Mouse (Mus musculus) liver, embryonic 11.5 days (tissue): Measurements from ENCODE around the gene Etv2. TPM values are rescaled to one million over a fixed set of nuclear protein-coding genes. Genes with fewer than 3 reads are reported as not detected.
A peak's percentile ranks its signal among the peaks of the same experiment; 100 is the strongest.

Source experiments
- ATAC-seq: fragments of 200-750 bp; cut with Nextera tagmentation; replicated peaks from 2 replicates; pipeline ENCODE4 v1.8.0; 2017; ENCODE audit warnings: moderate number of reproducible peaks, mild to moderate bottlenecking, moderate TSS enrichment, moderate library complexity; ENCODE audit not compliant: low FRiP score
- DNase-seq: peaks from one replicate; pipeline ENCODE4 v3.0.0-alpha.2; 2017; ENCODE audit warnings: low spot score
- H3K27ac ChIP-seq: fragments of 300-500 bp; sonication (generic); 2 replicates; pipeline ENCODE4 v1.5.1; 2014; ENCODE audit warnings: mild to moderate bottlenecking, low read depth, low read length, control low read depth
- H3K27me3 ChIP-seq: fragments of 300-500 bp; sonication (generic); replicated peaks from 2 replicates; pipeline ENCODE4 v1.6.1; 2014; ENCODE audit warnings: low read length, mixed read lengths; ENCODE audit not compliant: control insufficient read depth, insufficient read depth
- H3K36me3 ChIP-seq: fragments of 300-500 bp; sonication (generic); 2 replicates; pipeline ENCODE4 v1.6.1; 2014; ENCODE audit warnings: mild to moderate bottlenecking, low read length, moderate library complexity, mixed read lengths; ENCODE audit not compliant: control insufficient read depth, insufficient read depth
- H3K4me1 ChIP-seq: fragments of 300-500 bp; sonication (generic); replicated peaks from 2 replicates; pipeline ENCODE4 v1.6.1; 2014; ENCODE audit warnings: low read length, mixed read lengths; ENCODE audit not compliant: control insufficient read depth, insufficient read depth
- H3K4me2 ChIP-seq: fragments of 300-500 bp; sonication (generic); 2 replicates; pipeline ENCODE4 v1.6.1; 2014; ENCODE audit warnings: mild to moderate bottlenecking, control low read depth, moderate library complexity
- H3K4me3 ChIP-seq: fragments of 300-500 bp; sonication (generic); 2 replicates; pipeline ENCODE4 v1.5.1; 2014; ENCODE audit warnings: low read depth, low read length, control low read depth
- H3K9ac ChIP-seq: fragments of 300-500 bp; sonication (generic); 2 replicates; pipeline ENCODE4 v1.6.1; 2014; ENCODE audit warnings: low read depth, low read length, control low read depth
- H3K9me3 ChIP-seq: fragments of 300-500 bp; sonication (generic); 2 replicates; pipeline ENCODE4 v1.6.1; 2016; ENCODE audit warnings: low read length, inconsistent platforms, mixed read lengths; ENCODE audit not compliant: control insufficient read depth
- WGBS: fragments of 180-500 bp; shearing (Covaris S2); extraction: QIAGEN DNeasy Blood & Tissue Kit; methylation state at CpG from one replicate; pipeline ENCODE4 v1.1.7; 2014; 5-methylcytosine and 5-hydroxymethylcytosine counted together
- polyA plus RNA-seq: library from polyadenylated mRNA; unstranded; fragments of >200 nt; fragmentation: Nextera tagmentation; extraction: Ambion mirVana; gene quantifications from 2 replicates; pipeline ENCODE4 v1.2.1, GENCODE M21; 2014

The Etv2 gene
- polyA plus RNA-seq, 1 experiment from 2014 or later = 0.16 TPM

- Histone ChIP-seq H3K4me3 (no peak overlapping the region), H3K27me3 (no peaks in the 10 kb centered on the region), H3K9ac (no peak overlapping the region), H3K4me2 (no peak overlapping the region), H3K27ac (no peak overlapping the region), H3K4me1 (peaks cover 7% of the 10 kb centered on the region), H3K9me3 (no peaks in the 10 kb centered on the region), H3K36me3 (no peaks in the 10 kb centered on the region)
- no peak for DNase-seq
- WGBS = 66% methylated on average over 3 of the region's 4 CpGs
- ATAC-seq = no peak
Measured at GRCm38 (mm10) chr7:30594510-30595024, 41.1 kb downstream of the Etv2 start.

- H3K27ac ChIP-seq = no peak overlapping the region
- no peak overlapping the region for H3K9ac ChIP-seq
- no peak for ATAC-seq
- H3K36me3 ChIP-seq = no peaks in the 10 kb centered on the region
- DNase-seq = no peak
- no peaks in the 10 kb centered on the region for H3K9me3 ChIP-seq
- H3K4me3 ChIP-seq = no peak overlapping the region
- H3K4me2 ChIP-seq = no peak overlapping the region
- WGBS = 63% methylated on average over 10 of the region's 10 CpGs
- no peaks in the 10 kb centered on the region for H3K27me3 ChIP-seq
- peaks cover 6% of the 10 kb centered on the region for H3K4me1 ChIP-seq
Measured at GRCm38 (mm10) chr7:30593579-30594509, 41.8 kb downstream of the Etv2 start.

GRCm38 (mm10) chr7:30592772-30593423, 42.8 kb downstream of the Etv2 start:
- no peaks in the 10 kb centered on the region for H3K36me3 ChIP-seq
- H3K9ac ChIP-seq = no peak overlapping the region
- DNase-seq (no peak), ATAC-seq (no peak)
- H3K27me3 ChIP-seq = no peaks in the 10 kb centered on the region
- H3K9me3 ChIP-seq = no peaks in the 10 kb centered on the region
- no peak overlapping the region for H3K4me2 ChIP-seq
- no peak overlapping the region for H3K4me3 ChIP-seq
- WGBS = 48% methylated on average over 5 of the region's 5 CpGs
- peaks cover 6% of the 10 kb centered on the region for H3K4me1 ChIP-seq
- H3K27ac ChIP-seq = no peak overlapping the region

- Histone ChIP-seq H3K36me3 (peaks cover 5% of the 10 kb centered on the region; the same call in 1 of the 2 replicates), H3K27ac (no peak overlapping the region), H3K27me3 (no peaks in the 10 kb centered on the region), H3K4me3 (no peak overlapping the region), H3K4me1 (peaks cover 11% of the 10 kb centered on the region), H3K4me2 (no peak overlapping the region), H3K9me3 (no peaks in the 10 kb centered on the region), H3K9ac (no peak overlapping the region)
- 64% methylated on average over 4 of the region's 4 CpGs for WGBS
- no peak for DNase-seq
- ATAC-seq = no peak
Measured at GRCm38 (mm10) chr7:30591605-30591951, 44.1 kb downstream of the Etv2 start.

GRCm38 (mm10) chr7:30590927-30591604, 44.6 kb downstream of the Etv2 start:
- Histone ChIP-seq H3K4me2 (no peak overlapping the region), H3K9ac (no peak overlapping the region), H3K4me1 (peaks cover 11% of the 10 kb centered on the region)

DNA sequence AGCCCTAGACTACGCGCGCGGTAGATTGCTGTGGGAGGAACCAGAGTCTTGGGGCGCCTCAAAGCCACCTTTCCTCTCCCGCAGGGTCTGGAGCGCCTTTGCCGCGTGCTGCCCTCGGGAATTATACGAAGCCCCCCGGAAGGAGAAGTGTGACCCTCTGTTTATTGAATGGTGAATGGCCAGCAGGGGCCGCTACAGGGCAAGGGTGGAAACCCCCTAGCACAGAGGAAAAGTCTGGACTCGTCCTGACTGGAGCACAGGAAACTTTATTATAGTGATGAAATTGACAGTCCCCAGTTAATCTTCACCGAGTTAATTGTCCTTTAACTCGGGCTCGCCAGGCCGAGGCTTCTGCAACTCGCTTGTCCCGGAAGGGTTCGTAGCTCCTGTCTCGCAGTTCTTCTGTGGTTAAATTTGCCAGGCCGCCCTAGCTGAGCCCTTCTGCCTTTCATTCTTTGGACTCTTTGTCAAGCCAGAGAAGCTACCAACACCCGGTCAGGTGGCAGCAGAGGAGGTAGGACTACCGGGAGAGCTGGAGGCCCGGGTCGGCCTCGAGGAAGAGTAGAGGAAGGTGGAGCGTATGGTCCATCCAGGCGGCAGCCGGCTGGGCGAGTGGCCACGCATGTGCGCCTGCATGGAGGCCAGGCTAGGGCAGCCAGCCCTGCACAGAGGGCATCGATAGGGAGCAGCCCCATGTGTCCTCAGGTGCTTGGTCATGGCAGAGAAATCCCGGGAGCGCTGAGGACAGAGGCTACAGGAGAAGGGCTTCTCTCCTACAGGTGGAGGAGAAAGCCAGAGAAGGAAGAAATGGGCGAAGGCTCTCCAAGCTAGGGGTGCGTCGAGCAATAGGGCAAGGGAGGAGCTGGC, 46.0 kb downstream of the Etv2 start:
- Histone ChIP-seq H3K4me1 (peaks cover 11% of the 10 kb centered on the region), H3K36me3 (peaks cover 16% of the 10 kb centered on the region; the same call in 1 of the 2 replicates), H3K27me3 (no peaks in the 10 kb centered on the region), H3K4me3 (peak overlapping the region; percentile 96), H3K4me2 (peak overlapping the region; percentile 63), H3K27ac (peak overlapping the region; percentile 91), H3K9me3 (no peaks in the 10 kb centered on the region), H3K9ac (peak overlapping the region; percentile 99)
- 32% methylated on average over 39 of the region's 40 CpGs for WGBS
- ATAC-seq (peak; percentile 54), DNase-seq (peak; percentile 84)

More at GRCm38 (mm10) chr7:30590927-30591604, 44.6 kb downstream of the Etv2 start:
- Histone ChIP-seq H3K9me3 (no peaks in the 10 kb centered on the region), H3K27ac (no peak overlapping the region), H3K36me3 (peaks cover 8% of the 10 kb centered on the region; the same call in 1 of the 2 replicates), H3K27me3 (no peaks in the 10 kb centered on the region), H3K4me3 (no peak overlapping the region)
- DNase-seq (no peak), ATAC-seq (no peak)
- 82% methylated on average over 9 of the region's 9 CpGs for WGBS

GRCm38 (mm10) chr7:30588676-30589434, 46.8 kb downstream of the Etv2 start, which contains the start of gene Kmt2b:
Kmt2b (minus strand) TSS chr7:30588726.
- H3K4me1 ChIP-seq = peaks cover 11% of the 10 kb centered on the region
- DNase-seq = peak; percentile 98
- H3K27me3 ChIP-seq = no peaks in the 10 kb centered on the region
- peak within 1 kb of the TSS; percentile 96 for H3K4me3 ChIP-seq
- peak within 1 kb of the TSS; percentile 91 for H3K27ac ChIP-seq
- H3K9me3 ChIP-seq = no peaks in the 10 kb centered on the region
- peak within 1 kb of the TSS; percentile 99 for H3K9ac ChIP-seq
- under 1% methylated on average over 48 of the region's 68 CpGs for WGBS
- peak; percentile 93 for ATAC-seq
- H3K4me2 ChIP-seq = peak within 1 kb of the TSS; percentile 83
- H3K36me3 ChIP-seq = peaks cover 21% of the 10 kb centered on the region
